Mouse (Mus musculus): ENCODE data around the gene Chrm2.

- TF ChIP-seq POLR2A (IDR thresholded peaks at IDR 0.05; ENCODE audit: low read depth, low read length) (no peak), CTCF (IDR thresholded peaks at IDR 0.05; ENCODE audit: extremely low read depth, insufficient read length, insufficient replicate concordance, low read depth, low read length) (no peak)
These were observed 135.7 kb downstream of the Chrm2 start for GRCm38 (mm10) chr6:36523599-36523998.
